Mouse (Mus musculus): ENCODE results near the gene Zfp541.

Gene Zfp541

GRCm38 (mm10) chr7:16061219-16062098, at the start of gene Zfp541:
Gene Zfp541 (plus strand): TSS chr7:16061814.
- no peak for DNase-seq (ENCODE audit: low read depth in 1 of 2, low spot score in 2 of 2)

GRCm38 (mm10) chr7:16012576-16013263, 48.9 kb upstream of the Zfp541 start:
- no peak for DNase-seq (ENCODE audit: low read depth in 1 of 2, low spot score in 2 of 2)

- no peak for DNase-seq (ENCODE audit: low read depth in 1 of 2, low spot score in 2 of 2)
Observed at GRCm38 (mm10) chr7:16013722-16014275, 47.8 kb upstream of the Zfp541 start.

GRCm38 (mm10) chr7:16014521-16015175, 47.0 kb upstream of the Zfp541 start:
- no peak for DNase-seq (ENCODE audit: low read depth in 1 of 2, low spot score in 2 of 2)

GRCm38 (mm10) chr7:16015384-16015783, 46.2 kb upstream of the Zfp541 start:
- DNase-seq (ENCODE audit: low read depth in 1 of 2, low spot score in 2 of 2) = no peak

- DNase-seq (ENCODE audit: low read depth in 1 of 2, low spot score in 2 of 2) = peak; percentile 24 to 31
Observed at GRCm38 (mm10) chr7:16018016-16018810, 43.4 kb upstream of the Zfp541 start.

- DNase-seq (ENCODE audit: low read depth in 1 of 2, low spot score in 2 of 2) = no peak
Observed at GRCm38 (mm10) chr7:16019256-16020094, 42.1 kb upstream of the Zfp541 start.

- DNase-seq (ENCODE audit: low read depth in 1 of 2, low spot score in 2 of 2) = no peak
Observed at GRCm38 (mm10) chr7:16024603-16025222, 36.9 kb upstream of the Zfp541 start.

GRCm38 (mm10) chr7:16028102-16028927, 33.3 kb upstream of the Zfp541 start:
- DNase-seq (ENCODE audit: low read depth in 1 of 2, low spot score in 2 of 2) = no peak

- no peak for DNase-seq (ENCODE audit: low read depth in 1 of 2, low spot score in 2 of 2)
Observed at GRCm38 (mm10) chr7:16031072-16031471, 30.5 kb upstream of the Zfp541 start.

- DNase-seq (ENCODE audit: low read depth in 1 of 2, low spot score in 2 of 2) = no peak
Observed at GRCm38 (mm10) chr7:16033059-16033458, 28.6 kb upstream of the Zfp541 start.

- DNase-seq (ENCODE audit: low read depth in 1 of 2, low spot score in 2 of 2) = no peak
Observed at GRCm38 (mm10) chr7:16033580-16034461, 27.8 kb upstream of the Zfp541 start.

- DNase-seq (ENCODE audit: low read depth in 1 of 2, low spot score in 2 of 2) = no peak
Observed at GRCm38 (mm10) chr7:16036972-16037371, 24.6 kb upstream of the Zfp541 start.

- no peak for DNase-seq (ENCODE audit: low read depth in 1 of 2, low spot score in 2 of 2)
Observed at GRCm38 (mm10) chr7:16039363-16039762, 22.3 kb upstream of the Zfp541 start.

- no peak for DNase-seq (ENCODE audit: low read depth in 1 of 2, low spot score in 2 of 2)
Observed at GRCm38 (mm10) chr7:16041208-16041607, 20.4 kb upstream of the Zfp541 start.

- no peak for DNase-seq (ENCODE audit: low read depth in 1 of 2, low spot score in 2 of 2)
Observed at GRCm38 (mm10) chr7:16042850-16043775, 18.5 kb upstream of the Zfp541 start.
